Mouse (Mus musculus) spleen, postnatal 4 days (tissue): ENCODE data around the gene Znrd1as.

Experiments used
- DNase-seq, 2 experiments: peaks; one replicate each; pipeline ENCODE4 v3.0.0; 2022; ENCODE audit warnings: low spot score in 2 of 2

Znrd1as gene

GRCm38 (mm10) chr17:36957999-36958743, at the start of gene Znrd1as, which contains the start of gene Znrd1:
Znrd1as (plus strand) TSS chr17:36958592.
Znrd1 (minus strand) TSS chr17:36958559.
- peak; percentile 90 to 92 for DNase-seq

GRCm38 (mm10) chr17:36909802-36910201, 48.6 kb upstream of the Znrd1as start:
- no peak for DNase-seq

- no peak for DNase-seq
Measured at GRCm38 (mm10) chr17:36912031-36912430, 46.4 kb upstream of the Znrd1as start.

- peak; percentile 68 to 88 for DNase-seq
Measured at GRCm38 (mm10) chr17:36914108-36914507, 44.3 kb upstream of the Znrd1as start.

- DNase-seq = peak; percentile 51 to 87
Measured at GRCm38 (mm10) chr17:36915076-36915475, 43.3 kb upstream of the Znrd1as start.

- DNase-seq = no peak
Measured at GRCm38 (mm10) chr17:36920239-36920638, 38.2 kb upstream of the Znrd1as start.

- no peak for DNase-seq
Measured at GRCm38 (mm10) chr17:36922715-36923114, 35.7 kb upstream of the Znrd1as start.

- no peak for DNase-seq
Measured at GRCm38 (mm10) chr17:36923491-36923890, 34.9 kb upstream of the Znrd1as start.

GRCm38 (mm10) chr17:36927496-36928120, 30.8 kb upstream of the Znrd1as start:
- no peak for DNase-seq

- no peak for DNase-seq
Measured at GRCm38 (mm10) chr17:36929236-36929932, 29.0 kb upstream of the Znrd1as start.

- no peak for DNase-seq
Measured at GRCm38 (mm10) chr17:36930233-36930632, 28.2 kb upstream of the Znrd1as start.

- DNase-seq = no peak
Measured at GRCm38 (mm10) chr17:36931130-36931529, 27.3 kb upstream of the Znrd1as start.

- DNase-seq = no peak
Measured at GRCm38 (mm10) chr17:36931806-36932205, 26.6 kb upstream of the Znrd1as start.

GRCm38 (mm10) chr17:36938056-36938455, 20.3 kb upstream of the Znrd1as start:
- no peak for DNase-seq

GRCm38 (mm10) chr17:36942391-36942790, 16.0 kb upstream of the Znrd1as start:
- DNase-seq = no peak

GRCm38 (mm10) chr17:36942791-36943471, 15.5 kb upstream of the Znrd1as start, which contains the start of gene Rnf39:
Rnf39 (plus strand) TSS chr17:36942918.
- DNase-seq = no peak

- no peak for DNase-seq
Measured at GRCm38 (mm10) chr17:36943691-36944090, 14.7 kb upstream of the Znrd1as start.

GRCm38 (mm10) chr17:36944121-36944775, 14.1 kb upstream of the Znrd1as start:
- DNase-seq = no peak

GRCm38 (mm10) chr17:36947051-36947819, 11.2 kb upstream of the Znrd1as start:
- DNase-seq = peak in 1 of 2 experiments; percentile 66

- DNase-seq = no peak
Measured at GRCm38 (mm10) chr17:36948286-36948685, 10.1 kb upstream of the Znrd1as start.

GRCm38 (mm10) chr17:36949265-36949664, 9.1 kb upstream of the Znrd1as start:
- DNase-seq = no peak
